Mouse (Mus musculus) ovary, postnatal 14 days (tissue): ENCODE results near the gene Cyb5d1.

Experiments
- DNase-seq: peaks from one replicate; pipeline ENCODE4 v3.0.0; 2022; ENCODE audit warnings: low spot score

Gene Cyb5d1

GRCm38 (mm10) chr11:69357690-69358089, 37.7 kb downstream of the Cyb5d1 start:
- DNase-seq = no peak

DNA sequence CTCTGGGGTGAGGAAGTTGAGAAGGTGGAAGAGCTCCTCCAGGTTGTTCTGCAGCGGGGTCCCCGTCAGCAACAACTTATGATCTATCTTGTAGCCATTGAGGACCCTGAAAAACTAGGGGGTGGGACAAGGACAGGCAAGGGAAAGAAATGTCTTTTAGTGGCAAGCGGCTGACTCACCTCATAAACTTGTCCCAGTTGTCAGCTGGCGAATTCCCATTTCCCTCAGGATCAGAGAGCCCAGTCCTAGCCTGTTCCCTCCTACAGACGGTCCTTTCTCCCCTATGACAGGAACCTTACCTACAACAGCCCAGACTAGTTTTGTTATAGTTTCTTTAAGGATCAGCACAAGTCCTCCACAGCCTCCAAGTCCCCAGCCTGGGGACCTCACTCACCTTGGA, 38.9 kb downstream of the Cyb5d1 start:
- DNase-seq = no peak

- no peak for DNase-seq
Observed at GRCm38 (mm10) chr11:69346441-69346840, 49.0 kb downstream of the Cyb5d1 start.
